Mouse (Mus musculus): ENCODE measurements around the gene Tmem205. TPM values are rescaled to one million over a fixed set of nuclear protein-coding genes. Genes with fewer than 3 reads are reported as not detected.

Gene Tmem205
- polyA plus RNA-seq (2012; rRNA removed), result 34.2 and 39.4 TPM in 2 replicates

DNA sequence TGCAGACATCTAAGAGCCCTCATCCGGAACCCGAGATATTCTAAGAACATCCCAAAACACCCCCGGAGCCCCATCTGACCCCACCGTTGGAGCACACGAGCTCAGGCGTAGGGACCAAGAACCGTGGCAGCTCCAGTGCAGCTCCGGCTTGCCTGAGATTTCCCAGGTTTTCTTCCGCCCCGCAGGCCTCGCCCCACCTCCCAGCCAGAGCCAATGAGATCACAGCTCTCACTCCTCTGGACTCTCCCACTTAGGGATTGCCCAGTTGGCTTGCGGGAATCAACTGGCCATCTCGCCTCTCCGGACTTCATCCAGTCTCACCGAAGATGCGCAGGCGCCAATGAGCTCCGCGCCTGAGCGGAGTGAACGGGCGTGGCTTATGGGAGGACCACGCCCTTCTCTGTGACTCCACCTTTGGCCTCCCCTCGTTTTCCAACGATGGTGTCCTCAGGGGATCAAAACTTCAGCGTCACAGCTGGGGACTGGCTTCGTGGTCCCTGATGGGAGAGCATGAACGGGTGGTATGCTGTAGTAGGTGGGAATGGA is at the start of gene Tmem205, which contains the start of gene Ccdc159:
Tmem205 (minus strand) TSS at position 349 of the 546 bp plus-strand sequence.
Ccdc159 (plus strand) TSS at position 264 of the 546 bp plus-strand sequence.

DNA sequence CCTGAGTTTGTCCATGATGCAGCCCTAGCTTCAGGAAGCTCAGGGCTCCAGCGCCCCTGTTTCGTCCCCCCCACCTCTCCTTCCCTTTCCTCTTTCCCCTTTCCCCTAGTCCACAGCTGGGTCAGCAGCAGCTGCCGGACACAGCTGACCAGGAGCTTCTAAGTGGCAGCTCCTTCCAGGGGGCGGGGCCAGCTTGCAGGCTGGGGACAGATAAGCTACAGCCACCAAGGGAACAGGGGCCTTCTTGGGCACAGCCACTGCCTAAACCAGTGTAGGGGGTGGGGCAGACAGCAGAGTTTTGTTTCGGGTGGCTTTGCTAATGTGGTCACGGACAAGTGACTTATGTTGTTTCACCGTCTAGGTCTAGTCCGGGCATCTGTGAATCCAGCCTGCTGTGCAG is 36.1 kb upstream of the Tmem205 start, which contains the start of gene Epor:
Epor (minus strand) TSS at position 90 of the 400 bp plus-strand sequence.

DNA sequence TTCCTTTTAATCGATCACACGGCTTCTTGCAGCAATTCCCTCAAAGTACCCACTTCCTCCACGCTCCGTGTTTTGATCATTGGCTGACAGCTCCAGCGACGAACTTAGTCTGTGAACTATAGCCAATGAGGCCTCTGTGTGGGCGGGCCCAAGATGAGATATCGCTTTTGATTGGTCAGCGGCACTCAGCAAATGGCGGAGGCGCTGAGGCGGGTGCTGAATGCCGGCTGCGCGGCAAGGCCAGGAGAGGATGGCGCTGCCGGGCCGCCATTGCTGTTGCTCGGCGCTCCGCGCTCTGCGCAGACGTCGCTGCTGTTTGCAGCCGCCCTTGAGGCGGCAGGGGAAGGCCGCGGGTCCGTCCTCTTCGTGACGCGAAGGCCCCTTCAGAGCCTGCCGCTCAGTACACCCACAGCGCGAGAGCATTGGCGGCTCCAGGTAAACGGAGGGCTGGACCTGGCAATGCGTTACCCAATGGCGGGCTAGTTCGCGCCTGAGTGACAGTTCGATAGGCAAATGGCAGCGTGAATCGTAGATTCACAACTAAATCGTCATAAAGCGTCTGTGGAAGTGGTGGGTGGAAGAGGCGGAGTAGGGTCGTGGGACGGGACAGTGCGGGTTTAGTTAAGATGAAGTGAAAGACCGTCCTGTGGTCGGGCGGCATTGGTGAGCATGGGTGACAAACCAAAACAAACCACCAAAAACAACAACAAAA is 28.4 kb upstream of the Tmem205 start, which contains the start of gene Swsap1:
Swsap1 (plus strand) TSS at position 186 of the 712 bp plus-strand sequence.

DNA sequence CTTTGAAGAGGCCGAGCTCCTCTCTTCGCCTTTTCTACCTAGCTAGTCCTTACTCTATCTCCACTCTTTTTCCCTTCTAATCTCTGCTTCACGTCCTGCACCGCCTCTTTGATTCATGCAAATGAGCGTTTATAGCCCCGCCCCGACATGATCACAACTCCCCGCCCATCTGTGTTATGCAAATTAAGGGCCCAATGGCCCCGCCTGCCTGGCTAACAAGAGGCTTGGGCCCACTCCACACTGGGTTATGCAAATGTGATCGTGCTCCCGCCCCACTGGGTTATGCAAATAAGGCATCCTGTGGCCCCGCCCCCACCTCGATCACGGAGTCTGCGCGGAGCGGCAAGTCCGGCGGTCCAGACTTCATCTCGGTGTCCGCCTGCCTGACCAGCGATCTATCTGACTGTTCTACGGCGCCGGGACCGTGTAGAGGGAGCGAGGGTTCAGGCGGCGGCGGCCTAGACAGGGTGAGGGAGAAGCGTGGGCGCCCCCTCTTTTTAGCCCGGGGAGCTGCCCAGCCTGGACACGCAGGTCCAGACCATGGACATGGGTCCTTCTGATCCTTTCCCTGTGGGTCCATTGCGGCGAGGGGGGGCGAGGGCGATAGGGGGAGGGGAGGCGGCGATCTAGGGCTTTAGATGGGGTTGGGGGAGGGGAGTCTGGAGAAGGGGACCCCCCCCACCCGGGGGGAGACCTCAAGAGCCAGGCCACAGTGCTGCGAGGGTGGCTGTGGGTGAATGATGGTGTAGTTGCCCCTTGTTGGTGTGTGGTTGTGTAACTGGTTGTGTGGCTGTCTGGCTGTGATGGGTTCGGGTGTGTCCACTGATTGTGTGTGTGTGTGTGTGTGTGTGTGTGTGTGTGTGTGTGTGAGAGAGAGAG is 9.6 kb upstream of the Tmem205 start, which contains the start of gene Plppr2:
Plppr2 (plus strand) TSS at position 342 of the 879 bp plus-strand sequence.

DNA sequence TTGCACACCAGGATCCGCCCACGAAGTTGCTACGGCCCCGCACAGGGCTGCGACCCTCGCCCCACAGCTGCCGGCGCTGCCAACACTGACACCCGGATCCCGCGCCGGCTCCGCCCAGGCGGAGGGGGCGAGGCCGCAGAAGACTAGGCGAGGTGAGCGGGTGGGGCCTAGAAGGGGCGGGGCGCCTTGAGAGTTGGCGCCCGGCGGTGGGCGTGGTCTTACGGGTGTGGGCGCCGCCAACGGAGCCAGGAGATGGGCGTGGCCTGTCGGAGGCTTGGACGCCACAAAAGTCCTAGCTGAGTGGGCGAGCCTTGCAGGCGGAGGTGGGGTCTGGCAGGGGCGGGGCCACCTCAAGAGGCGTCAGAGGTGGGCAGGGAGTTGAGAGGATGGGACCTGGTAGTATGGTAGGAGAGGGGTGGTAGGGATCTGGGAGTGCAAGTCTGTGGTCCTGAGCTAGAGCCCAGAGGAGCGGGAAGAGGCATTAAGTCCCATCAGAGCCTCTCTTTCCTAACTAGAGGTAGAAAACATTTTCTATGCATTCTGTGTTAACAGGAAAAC is 9.2 kb downstream of the Tmem205 start, which contains the start of gene Rab3d:
Rab3d (minus strand) TSS at position 158 of the 558 bp plus-strand sequence.

Other genes starting within 250 kb of the Tmem205 start
- 21.9 and 22.8 TPM in 2 replicates for gene Ldlr, start 204.1 kb downstream of the Tmem205 start, polyA plus RNA-seq (2012; rRNA removed)
- gene Spc24, start 167.3 kb downstream of the Tmem205 start, polyA plus RNA-seq (2012; rRNA removed), result 33.0 and 38.0 TPM in 2 replicates
- gene Kank2, start 128.8 kb downstream of the Tmem205 start, polyA plus RNA-seq (2012; rRNA removed), result 8.0 and 14.1 TPM in 2 replicates
- 0.06 TPM in 1 of 2 replicates, not detected in the other for gene Angptl8, start 92.0 kb downstream of the Tmem205 start, polyA plus RNA-seq (2012; rRNA removed)
- 58.6 and 72.8 TPM in 2 replicates for gene Dock6, start 74.9 kb downstream of the Tmem205 start, polyA plus RNA-seq (2012; rRNA removed)
- 25.1 and 27.4 TPM in 2 replicates for gene Rab3d, start 9.4 kb downstream of the Tmem205 start, polyA plus RNA-seq (2012; rRNA removed)
- gene Ccdc159, start 85 bp downstream of the Tmem205 start, polyA plus RNA-seq (2012; rRNA removed), result 18.0 and 18.3 TPM in 2 replicates
- gene Plppr2, start 9.5 kb upstream of the Tmem205 start, polyA plus RNA-seq (2012; rRNA removed), result 126 and 127 TPM in 2 replicates
- 9.7 and 10.7 TPM in 2 replicates for gene Swsap1, start 28.2 kb upstream of the Tmem205 start, polyA plus RNA-seq (2012; rRNA removed)
- 2.2 and 2.5 TPM in 2 replicates for gene Epor, start 36.0 kb upstream of the Tmem205 start, polyA plus RNA-seq (2012; rRNA removed)
- gene Rgl3, start 61.9 kb upstream of the Tmem205 start, polyA plus RNA-seq (2012; rRNA removed), result 2.1 and 3.7 TPM in 2 replicates
- gene Ccdc151, start 75.1 kb upstream of the Tmem205 start, polyA plus RNA-seq (2012; rRNA removed), result 6.0 and 7.2 TPM in 2 replicates
- gene Prkcsh, start 75.2 kb upstream of the Tmem205 start, polyA plus RNA-seq (2012; rRNA removed), result 114 and 135 TPM in 2 replicates
- gene Elavl3, start 124.5 kb upstream of the Tmem205 start, polyA plus RNA-seq (2012; rRNA removed), result 198 and 211 TPM in 2 replicates
- gene Gm49318, start 143.7 kb upstream of the Tmem205 start, polyA plus RNA-seq (2012; rRNA removed), result 0.14 TPM in 1 of 2 replicates, not detected in the other
- 53.1 and 55.4 TPM in 2 replicates for gene Zfp653, start 143.8 kb upstream of the Tmem205 start, polyA plus RNA-seq (2012; rRNA removed)
- gene Ecsit, start 157.9 kb upstream of the Tmem205 start, polyA plus RNA-seq (2012; rRNA removed), result 49.9 TPM in 2 replicates
- 1.00 and 1.6 TPM in 2 replicates for gene Cnn1, start 171.7 kb upstream of the Tmem205 start, polyA plus RNA-seq (2012; rRNA removed)
- 150 and 156 TPM in 2 replicates for gene Elof1, start 189.6 kb upstream of the Tmem205 start, polyA plus RNA-seq (2012; rRNA removed)
- 1.7 and 3.0 TPM in 2 replicates for gene Acp5, start 208.2 kb upstream of the Tmem205 start, polyA plus RNA-seq (2012; rRNA removed)
- gene Pigyl, start 229.3 kb upstream of the Tmem205 start, polyA plus RNA-seq (2012; rRNA removed), result 87.3 and 87.8 TPM in 2 replicates